Mouse (Mus musculus) hindbrain, embryonic 11.5 days (tissue): Measurements from ENCODE around the gene Smad5. TPM values are rescaled to one million over a fixed set of nuclear protein-coding genes. Genes with fewer than 3 reads are reported as not detected.

ENCODE experiments used
- ATAC-seq: fragments of 200-750 bp; cut with Nextera tagmentation; 2 replicates; pipeline ENCODE4 v1.8.0; 2017; ENCODE audit warnings: mild to moderate bottlenecking, moderate TSS enrichment, moderate library complexity; ENCODE audit not compliant: low FRiP score
- DNase-seq: peaks from one replicate; pipeline ENCODE4 v3.0.0-alpha.2; 2015; ENCODE audit warnings: low spot score
- H3K27ac ChIP-seq: fragments of 300-500 bp; sonication (generic); 2 replicates; pipeline ENCODE4 v1.5.1; 2014; ENCODE audit warnings: mild to moderate bottlenecking, low read depth, low read length
- H3K27me3 ChIP-seq: fragments of 300-500 bp; sonication (generic); 2 replicates; pipeline ENCODE4 v1.6.1; 2014; ENCODE audit warnings: mild to moderate bottlenecking, low read length, moderate library complexity, mixed read lengths; ENCODE audit not compliant: control insufficient read depth, insufficient read depth
- H3K36me3 ChIP-seq: fragments of 300-500 bp; sonication (generic); 2 replicates; pipeline ENCODE4 v1.6.1; 2014; ENCODE audit warnings: mild to moderate bottlenecking, low read length, moderate library complexity, mixed read lengths; ENCODE audit not compliant: control insufficient read depth, insufficient read depth
- H3K4me1 ChIP-seq: fragments of 300-500 bp; sonication (generic); replicated peaks from 2 replicates; pipeline ENCODE4 v1.6.1; 2014; ENCODE audit warnings: low read length, mixed read lengths; ENCODE audit not compliant: control insufficient read depth, insufficient read depth
- H3K4me2 ChIP-seq: fragments of 300-500 bp; sonication (generic); replicated peaks from 2 replicates; pipeline ENCODE4 v1.6.1; 2014; ENCODE audit warnings: mild to moderate bottlenecking, low read depth, low read length
- H3K4me3 ChIP-seq: fragments of 300-500 bp; sonication (generic); 2 replicates; pipeline ENCODE4 v1.5.1; 2014; ENCODE audit warnings: low read depth, low read length
- H3K9ac ChIP-seq: fragments of 300-500 bp; sonication (generic); 2 replicates; pipeline ENCODE4 v1.6.1; 2014; ENCODE audit warnings: low read depth, low read length
- H3K9me3 ChIP-seq: fragments of 300-500 bp; sonication (generic); 2 replicates; pipeline ENCODE4 v1.6.1; 2016; ENCODE audit warnings: low read length; ENCODE audit not compliant: control insufficient read depth
- WGBS: fragments of 180-500 bp; shearing (Covaris S2); extraction: QIAGEN DNeasy Blood & Tissue Kit; methylation state at CpG from one replicate; pipeline ENCODE4 v1.1.7; 2014; 5-methylcytosine and 5-hydroxymethylcytosine counted together
- polyA plus RNA-seq: library from polyadenylated mRNA; unstranded; fragments of >200 nt; fragmentation: Nextera tagmentation; extraction: Ambion mirVana; gene quantifications from 2 replicates; pipeline ENCODE4 v1.2.1, GENCODE M21; 2014

Gene Smad5
- polyA plus RNA-seq, 1 experiment from 2014 or later, result 50.9 TPM

DNA sequence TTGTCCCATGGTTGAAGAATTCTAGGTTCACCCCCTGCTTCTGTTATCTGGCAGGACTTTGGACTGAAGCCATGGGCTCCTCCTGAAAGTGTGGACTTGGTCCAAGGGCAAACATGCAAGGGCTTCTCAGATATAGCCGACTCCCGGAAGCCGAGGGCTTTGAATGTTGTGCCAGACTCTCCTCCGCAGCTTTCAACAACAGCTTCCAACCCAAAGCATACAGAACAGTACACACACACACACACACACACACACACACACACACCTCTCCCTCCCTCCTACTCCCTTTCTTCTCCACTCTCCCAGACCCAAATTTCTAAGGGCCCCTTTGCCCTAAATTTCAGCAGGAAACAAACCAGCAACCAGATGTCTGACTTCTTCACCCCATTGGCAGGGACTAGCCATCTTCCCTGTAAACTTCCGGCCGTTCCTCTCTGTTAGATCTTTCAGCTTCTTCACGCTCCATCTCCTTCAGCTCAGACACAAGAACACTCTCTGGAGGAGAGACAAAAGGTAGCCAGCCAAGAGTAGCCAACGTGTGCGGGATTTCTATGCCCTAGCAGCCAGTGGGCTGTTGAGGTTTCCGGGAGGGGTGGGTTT, 24.5 kb upstream of the Smad5 start:
- DNase-seq, result no peak
- ATAC-seq, result no peak
- Histone ChIP-seq H3K27ac (no peak overlapping the region), H3K36me3 (no peaks in the 10 kb centered on the region), H3K4me1 (no peaks in the 10 kb centered on the region), H3K9ac (no peak overlapping the region), H3K27me3 (no peaks in the 10 kb centered on the region), H3K4me3 (no peak overlapping the region), H3K9me3 (no peaks in the 10 kb centered on the region), H3K4me2 (no peak overlapping the region)
- 44% methylated on average over 10 of the region's 10 CpGs for WGBS

DNA sequence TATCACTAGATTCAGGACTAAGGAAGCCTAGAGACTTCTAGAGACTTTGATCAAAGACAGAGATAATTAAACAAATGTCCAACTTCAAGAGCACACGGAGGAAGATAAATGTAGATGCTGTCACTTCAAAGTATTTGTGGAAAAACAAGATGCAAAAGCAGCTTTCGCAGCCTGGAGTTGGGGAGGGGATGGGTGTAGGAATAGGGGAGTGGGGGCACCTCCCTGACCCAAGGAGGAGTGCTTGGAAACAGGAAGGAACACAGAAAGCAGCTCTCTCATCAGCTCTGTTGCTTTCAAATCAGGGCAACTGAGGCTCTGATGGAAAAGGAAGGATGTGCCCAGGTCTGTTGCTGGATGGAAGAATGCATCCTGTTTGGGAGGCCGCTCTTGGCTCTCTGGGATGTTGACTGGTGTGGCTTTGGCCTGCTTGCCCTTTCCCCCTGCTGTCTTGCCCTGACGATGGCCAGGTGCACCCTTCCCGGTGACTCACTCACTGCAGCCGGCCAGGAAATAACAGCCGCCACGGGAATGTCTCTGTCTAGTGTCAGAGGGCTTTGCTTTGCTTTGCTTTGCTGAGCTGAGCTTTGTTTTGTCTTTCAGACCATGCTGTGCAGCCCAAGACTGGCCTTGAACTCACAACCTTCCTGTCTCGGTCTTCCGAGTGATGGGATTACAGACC, 23.8 kb upstream of the Smad5 start:
- WGBS, result 64% methylated on average over 10 of the region's 10 CpGs
- no peaks in the 10 kb centered on the region for H3K4me1 ChIP-seq
- no peak overlapping the region for H3K4me2 ChIP-seq
- no peaks in the 10 kb centered on the region for H3K9me3 ChIP-seq
- no peaks in the 10 kb centered on the region for H3K36me3 ChIP-seq
- no peak overlapping the region for H3K27ac ChIP-seq
- no peaks in the 10 kb centered on the region for H3K27me3 ChIP-seq
- no peak for ATAC-seq
- H3K9ac ChIP-seq, result no peak overlapping the region
- DNase-seq, result no peak
- H3K4me3 ChIP-seq, result no peak overlapping the region

DNA sequence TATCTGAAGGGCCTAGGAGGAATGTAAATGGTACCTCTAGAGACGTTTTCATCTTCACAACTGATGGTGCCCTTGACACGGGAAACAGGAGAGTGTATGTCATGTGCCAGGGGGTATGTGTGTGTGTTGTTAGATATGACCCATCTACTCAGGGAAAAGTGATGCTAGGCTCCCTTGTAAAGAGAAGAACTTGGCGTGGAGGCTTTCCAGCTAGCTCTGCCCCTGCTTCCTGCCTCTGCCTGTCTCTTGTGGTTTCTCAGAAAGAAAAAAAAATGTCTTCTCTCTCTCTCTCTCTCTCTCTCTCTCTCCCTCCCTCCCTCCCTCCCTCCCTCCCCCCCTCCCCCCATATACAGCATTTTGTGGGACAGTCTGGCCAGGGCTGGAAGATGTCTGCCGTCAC, 20.9 kb upstream of the Smad5 start:
- Histone ChIP-seq H3K9me3 (no peaks in the 10 kb centered on the region), H3K27ac (no peak overlapping the region), H3K4me3 (no peak overlapping the region), H3K4me2 (no peak overlapping the region), H3K4me1 (no peaks in the 10 kb centered on the region), H3K9ac (no peak overlapping the region), H3K36me3 (no peaks in the 10 kb centered on the region), H3K27me3 (no peaks in the 10 kb centered on the region)
- ATAC-seq (no peak), DNase-seq (no peak)
- 74% methylated on average over 4 of the region's 4 CpGs for WGBS

DNA sequence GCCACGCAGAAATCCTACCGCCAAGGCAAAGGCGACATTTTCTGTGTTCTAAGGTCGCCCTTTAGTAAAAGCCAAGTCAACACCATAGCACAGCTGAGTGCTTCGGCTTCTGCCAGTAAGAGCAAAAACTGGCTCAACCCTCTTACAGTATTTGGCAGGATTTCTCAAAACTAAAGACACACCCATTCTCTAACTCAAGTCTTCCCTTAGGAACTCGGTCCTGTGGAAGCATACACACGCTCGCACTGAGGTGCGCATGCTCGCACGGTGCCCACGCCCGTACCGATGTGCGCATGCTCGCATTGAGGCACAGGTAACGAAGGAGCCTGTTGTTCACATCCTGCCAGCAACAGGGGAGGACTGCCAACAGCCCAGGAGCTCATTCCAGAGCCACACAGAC, 20.5 kb upstream of the Smad5 start:
- Histone ChIP-seq H3K4me1 (no peaks in the 10 kb centered on the region), H3K4me2 (no peak overlapping the region)

DNA sequence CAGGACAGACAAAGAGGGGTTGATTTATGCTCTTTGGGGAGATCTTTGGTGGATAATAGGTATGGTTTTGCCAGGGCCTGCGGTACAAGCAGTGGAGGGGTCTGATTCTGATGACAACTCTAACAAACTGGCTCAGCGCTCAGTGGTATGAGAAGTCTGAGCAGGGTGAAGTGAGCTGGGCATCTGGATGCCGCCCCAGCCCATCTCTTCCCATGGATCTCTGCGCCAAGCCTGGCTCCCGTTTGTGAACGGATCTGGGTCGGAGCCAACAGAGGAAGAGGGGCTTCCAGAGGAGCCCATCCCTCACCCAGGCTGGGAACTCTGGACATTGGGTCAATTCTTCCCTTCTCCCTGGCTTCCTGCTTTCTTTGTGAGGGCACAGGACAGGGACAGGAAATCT, 19.5 kb upstream of the Smad5 start:
- Histone ChIP-seq H3K9me3 (no peaks in the 10 kb centered on the region), H3K36me3 (no peaks in the 10 kb centered on the region), H3K27ac (no peak overlapping the region), H3K9ac (no peak overlapping the region), H3K4me1 (no peaks in the 10 kb centered on the region), H3K4me3 (no peak overlapping the region), H3K27me3 (no peaks in the 10 kb centered on the region), H3K4me2 (no peak overlapping the region)
- no peak for ATAC-seq
- WGBS, result 89% methylated on average over 7 of the region's 7 CpGs
- no peak for DNase-seq

More for the DNA sequence above, 20.5 kb upstream of the Smad5 start:
- Histone ChIP-seq H3K9me3 (no peaks in the 10 kb centered on the region), H3K4me3 (no peak overlapping the region), H3K27me3 (no peaks in the 10 kb centered on the region), H3K27ac (no peak overlapping the region), H3K9ac (no peak overlapping the region), H3K36me3 (no peaks in the 10 kb centered on the region)
- no peak for DNase-seq
- WGBS, result 88% methylated on average over 17 of the region's 17 CpGs
- no peak for ATAC-seq

DNA sequence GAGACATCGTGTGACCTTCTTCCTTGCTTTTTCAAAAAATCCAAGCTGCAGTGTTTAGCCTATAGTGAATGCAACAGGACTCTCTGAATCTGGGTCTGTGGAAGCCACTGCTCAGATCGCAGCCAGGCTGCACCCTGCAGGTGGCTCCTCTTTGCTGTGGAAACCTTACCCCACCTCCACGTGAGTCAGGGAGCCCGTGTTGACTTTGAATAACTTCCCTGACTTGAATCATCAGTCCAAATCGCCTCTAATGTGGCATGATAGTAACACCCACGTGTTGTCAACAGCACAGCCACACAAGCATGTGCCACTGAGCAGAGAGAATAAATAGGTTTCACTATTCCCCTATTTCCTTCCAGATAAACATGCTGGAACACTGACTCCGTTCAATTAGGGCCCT, 10.8 kb upstream of the Smad5 start:
- no peaks in the 10 kb centered on the region for H3K36me3 ChIP-seq
- no peak for DNase-seq
- H3K9ac ChIP-seq, result no peak overlapping the region
- H3K4me3 ChIP-seq, result no peak overlapping the region
- no peak overlapping the region for H3K27ac ChIP-seq
- H3K9me3 ChIP-seq, result no peaks in the 10 kb centered on the region
- WGBS, result 66% methylated on average over 7 of the region's 7 CpGs
- ATAC-seq, result no peak
- no peaks in the 10 kb centered on the region for H3K27me3 ChIP-seq
- H3K4me2 ChIP-seq, result no peak overlapping the region
- H3K4me1 ChIP-seq, result no peaks in the 10 kb centered on the region

DNA sequence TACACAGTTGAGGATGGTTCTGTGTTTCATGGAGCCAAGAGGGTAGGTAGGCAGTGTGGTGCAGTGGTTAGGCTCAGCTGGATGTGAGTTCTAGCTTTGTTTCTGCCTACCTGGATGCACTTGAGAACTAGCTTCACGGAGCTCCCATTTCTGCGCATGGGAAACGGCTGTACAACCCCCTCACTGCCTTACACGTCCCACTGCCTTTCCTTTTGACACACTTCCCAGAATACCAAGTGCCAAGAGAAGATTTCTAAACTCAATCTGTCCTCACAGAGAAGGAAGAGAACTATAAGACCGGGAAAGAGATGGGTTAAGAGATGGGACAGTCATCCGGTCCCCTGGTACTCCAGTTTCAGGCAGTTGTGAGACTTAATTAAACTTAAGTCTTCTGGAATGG, 10.2 kb upstream of the Smad5 start:
- WGBS, result 93% methylated on average over 6 of the region's 6 CpGs
- ATAC-seq, result no peak

DNA sequence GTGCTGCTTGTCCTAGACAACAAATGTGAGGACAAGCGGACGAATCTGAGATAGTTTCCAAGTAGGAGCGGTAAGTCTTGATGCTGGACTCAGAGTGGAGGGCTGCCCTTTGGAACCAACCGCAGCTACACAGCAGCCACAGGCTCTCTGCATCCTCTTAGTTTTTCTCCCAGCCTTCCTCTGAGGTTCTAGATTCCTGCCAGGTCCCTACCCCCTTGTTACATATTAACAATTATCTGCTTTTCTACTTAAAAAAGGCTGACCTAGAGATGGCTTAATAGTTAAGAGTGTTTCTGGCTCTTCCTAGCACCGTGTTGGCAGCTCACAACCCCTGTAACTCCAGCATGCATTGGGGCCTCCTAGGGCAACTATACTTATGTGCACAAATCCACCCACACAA, 7.1 kb upstream of the Smad5 start:
- no peak overlapping the region for H3K9ac ChIP-seq
- no peaks in the 10 kb centered on the region for H3K36me3 ChIP-seq
- H3K4me3 ChIP-seq, result no peak overlapping the region
- H3K4me1 ChIP-seq, result 0 out of 2 replicates have a peak, but pooled peaks cover 2% of the 10 kb centered on the region
- no peaks in the 10 kb centered on the region for H3K27me3 ChIP-seq
- H3K27ac ChIP-seq, result no peak overlapping the region
- H3K9me3 ChIP-seq, result no peaks in the 10 kb centered on the region
- 93% methylated on average over 5 of the region's 5 CpGs for WGBS
- DNase-seq (no peak), ATAC-seq (no peak)
- H3K4me2 ChIP-seq, result no peak overlapping the region

More for the DNA sequence above, 10.2 kb upstream of the Smad5 start:
- H3K4me3 ChIP-seq, result no peak overlapping the region
- no peak overlapping the region for H3K9ac ChIP-seq
- H3K4me1 ChIP-seq, result no peaks in the 10 kb centered on the region
- H3K36me3 ChIP-seq, result no peaks in the 10 kb centered on the region
- H3K4me2 ChIP-seq, result no peak overlapping the region
- H3K27me3 ChIP-seq, result no peaks in the 10 kb centered on the region
- H3K9me3 ChIP-seq, result no peaks in the 10 kb centered on the region
- no peak overlapping the region for H3K27ac ChIP-seq
- no peak for DNase-seq

DNA sequence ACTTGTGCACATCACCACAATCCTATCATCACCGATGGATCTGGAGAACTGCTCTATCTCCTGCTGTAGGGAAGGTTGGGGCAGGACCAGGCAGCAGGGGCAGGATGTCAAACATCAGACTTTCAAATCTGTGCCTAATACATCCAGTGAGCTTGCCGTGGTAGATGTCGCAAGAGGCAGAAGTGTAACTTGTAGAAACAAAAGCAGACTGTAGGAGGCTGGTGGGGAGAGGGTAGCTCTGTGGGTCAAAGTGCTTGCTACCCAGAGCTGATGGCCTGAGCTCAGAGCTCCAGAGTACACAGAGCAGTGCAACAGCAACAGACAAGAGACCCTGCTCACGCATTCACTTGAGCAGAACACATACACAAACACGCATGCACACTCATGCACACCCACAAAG, 6.1 kb upstream of the Smad5 start:
- Histone ChIP-seq H3K27ac (no peak overlapping the region), H3K4me3 (no peak overlapping the region), H3K9me3 (no peaks in the 10 kb centered on the region), H3K36me3 (no peaks in the 10 kb centered on the region), H3K27me3 (no peaks in the 10 kb centered on the region), H3K4me1 (0 out of 2 replicates have a peak, but pooled peaks cover 2% of the 10 kb centered on the region), H3K4me2 (no peak overlapping the region), H3K9ac (no peak overlapping the region)
- WGBS, result 83% methylated on average over 5 of the region's 5 CpGs
- no peak for DNase-seq
- ATAC-seq, result no peak
